Mouse (Mus musculus) ES-Bruce4 (cell line): ENCODE data around the gene Bcl2l10. TPM values are rescaled to one million over a fixed set of nuclear protein-coding genes. Genes with fewer than 3 reads are reported as not detected.

Experiments used
- H3K27ac ChIP-seq: 2 replicates; pipeline ENCODE4 v1.5.1; 2012; ENCODE audit warnings: low read length, inconsistent platforms; ENCODE audit not compliant: insufficient read depth
- H3K27me3 ChIP-seq: 2 replicates; pipeline ENCODE4 v1.6.1; 2012; ENCODE audit warnings: mild to moderate bottlenecking, low read length, inconsistent platforms; ENCODE audit not compliant: control insufficient read depth, poor library complexity, insufficient read depth, severe bottlenecking
- H3K36me3 ChIP-seq: 2 replicates; pipeline ENCODE4 v1.6.1; 2012; ENCODE audit warnings: inconsistent platforms, mild to moderate bottlenecking, low read length, moderate library complexity; ENCODE audit not compliant: control insufficient read depth, poor library complexity, insufficient read depth, severe bottlenecking
- H3K4me1 ChIP-seq: one replicate; pipeline ENCODE4 v1.8.1; 2011; ENCODE audit warnings: low read length; ENCODE audit not compliant: control insufficient read depth, insufficient read depth
- H3K4me3 ChIP-seq: 2 replicates; pipeline ENCODE4 v1.5.1; 2011; ENCODE audit warnings: low read depth, mild to moderate bottlenecking, low read length
- H3K9ac ChIP-seq: 2 replicates; pipeline ENCODE4 v1.6.1; 2012; ENCODE audit warnings: low read depth, mild to moderate bottlenecking, inconsistent platforms; ENCODE audit not compliant: poor library complexity, severe bottlenecking
- H3K9me3 ChIP-seq: replicated peaks from 2 replicates; pipeline ENCODE4 v1.6.1; 2012; ENCODE audit warnings: mild to moderate bottlenecking, low read length, inconsistent platforms; ENCODE audit not compliant: control insufficient read depth, poor library complexity, insufficient read depth, severe bottlenecking
- CTCF ChIP-seq: IDR thresholded peaks from one replicate; pipeline ENCODE4 v1.8.1; 2011; ENCODE audit warnings: low read depth, low read length
- EP300 ChIP-seq: IDR thresholded peaks from 2 replicates; pipeline ENCODE4 v1.6.1; 2011; ENCODE audit warnings: low read depth, low read length; ENCODE audit not compliant: insufficient read depth
- POLR2A ChIP-seq: IDR thresholded peaks from one replicate; pipeline ENCODE4 v1.8.1; 2011; ENCODE audit warnings: low read length; ENCODE audit not compliant: insufficient read depth
- polyA plus RNA-seq: library from polyadenylated mRNA; stranded (reverse); fragments of >200 nt; gene quantifications from 2 replicates; pipeline ENCODE4 v1.2.4, GENCODE M21; 2011; ENCODE audit warnings: low read depth; ENCODE audit not compliant: missing spikeins, insufficient read depth, insufficient read length

Gene Bcl2l10
- not detected in 2 replicates for polyA plus RNA-seq

- Histone ChIP-seq H3K27ac (no peak within 1 kb of the TSS), H3K4me3 (peak within 1 kb of the TSS; percentile 17), H3K9ac (no peak within 1 kb of the TSS), H3K27me3 (no peaks in the 10 kb centered on the region), H3K4me1 (no peaks in the 10 kb centered on the region), H3K9me3 (no peaks in the 10 kb centered on the region), H3K36me3 (no peaks in the 10 kb centered on the region)
- TF ChIP-seq POLR2A (no peak), EP300 (no peak), CTCF (no peak)
These were observed at the start of gene Bcl2l10 for GRCm38 (mm10) chr9:75347458-75347857. Gene Bcl2l10 (plus strand): TSS chr9:75347758.

GRCm38 (mm10) chr9:75299342-75299741, 48.2 kb upstream of the Bcl2l10 start:
- Histone ChIP-seq H3K27me3 (no peaks in the 10 kb centered on the region), H3K4me3 (no peak overlapping the region), H3K9me3 (no peaks in the 10 kb centered on the region), H3K27ac (no peak overlapping the region), H3K4me1 (no peaks in the 10 kb centered on the region), H3K9ac (no peak overlapping the region), H3K36me3 (no peaks in the 10 kb centered on the region)
- TF ChIP-seq EP300: no peak
- TF ChIP-seq CTCF: no peak
- no peak for TF ChIP-seq POLR2A

- no peaks in the 10 kb centered on the region for H3K27me3 ChIP-seq
- H3K36me3 ChIP-seq: no peaks in the 10 kb centered on the region
- H3K9me3 ChIP-seq: no peaks in the 10 kb centered on the region
- H3K4me1 ChIP-seq: no peaks in the 10 kb centered on the region
- H3K4me3 ChIP-seq: no peak overlapping the region
- TF ChIP-seq CTCF (no peak), EP300 (no peak), POLR2A (no peak)
- no peak overlapping the region for H3K27ac ChIP-seq
- H3K9ac ChIP-seq: no peak overlapping the region
These were observed 44.5 kb upstream of the Bcl2l10 start for GRCm38 (mm10) chr9:75303033-75303432.

GRCm38 (mm10) chr9:75303701-75304261, 43.8 kb upstream of the Bcl2l10 start:
- Histone ChIP-seq H3K27ac (peak overlapping the region; percentile 82), H3K36me3 (no peaks in the 10 kb centered on the region), H3K4me3 (peak overlapping the region; percentile 85), H3K9me3 (no peaks in the 10 kb centered on the region), H3K4me1 (no peaks in the 10 kb centered on the region), H3K27me3 (no peaks in the 10 kb centered on the region), H3K9ac (peak overlapping the region; percentile 53; the same call in 1 of the 2 replicates)
- TF ChIP-seq EP300 (no peak), CTCF (no peak), POLR2A (no peak)

GRCm38 (mm10) chr9:75304286-75304685, 43.3 kb upstream of the Bcl2l10 start:
- H3K27ac ChIP-seq: peak overlapping the region; percentile 82
- H3K27me3 ChIP-seq: no peaks in the 10 kb centered on the region
- no peaks in the 10 kb centered on the region for H3K9me3 ChIP-seq
- peak overlapping the region; percentile 85 for H3K4me3 ChIP-seq
- peak overlapping the region; percentile 53 for H3K9ac ChIP-seq
- no peaks in the 10 kb centered on the region for H3K36me3 ChIP-seq
- no peaks in the 10 kb centered on the region for H3K4me1 ChIP-seq
- TF ChIP-seq CTCF: no peak
- no peak for TF ChIP-seq POLR2A
- no peak for TF ChIP-seq EP300

GRCm38 (mm10) chr9:75306126-75306898, 41.2 kb upstream of the Bcl2l10 start, which contains the start of gene Gnb5:
Gene Gnb5 (plus strand): TSS chr9:75306288.
- Histone ChIP-seq H3K27me3 (no peaks in the 10 kb centered on the region), H3K4me1 (no peaks in the 10 kb centered on the region), H3K9me3 (no peaks in the 10 kb centered on the region), H3K36me3 (no peaks in the 10 kb centered on the region), H3K4me3 (no peak within 1 kb of the TSS), H3K9ac (no peak within 1 kb of the TSS), H3K27ac (no peak within 1 kb of the TSS)
- TF ChIP-seq CTCF (no peak), POLR2A (no peak), EP300 (no peak)
